Mouse (Mus musculus): Measurements from ENCODE around the gene Cntn5. TPM values are rescaled to one million over a fixed set of nuclear protein-coding genes. Genes with fewer than 3 reads are reported as not detected.

The Cntn5 gene
- 13.7 and 18.7 TPM in 2 replicates for polyA plus RNA-seq (2015; fragmentation: Nextera tagmentation; extraction: Ambion mirVana)

DNA sequence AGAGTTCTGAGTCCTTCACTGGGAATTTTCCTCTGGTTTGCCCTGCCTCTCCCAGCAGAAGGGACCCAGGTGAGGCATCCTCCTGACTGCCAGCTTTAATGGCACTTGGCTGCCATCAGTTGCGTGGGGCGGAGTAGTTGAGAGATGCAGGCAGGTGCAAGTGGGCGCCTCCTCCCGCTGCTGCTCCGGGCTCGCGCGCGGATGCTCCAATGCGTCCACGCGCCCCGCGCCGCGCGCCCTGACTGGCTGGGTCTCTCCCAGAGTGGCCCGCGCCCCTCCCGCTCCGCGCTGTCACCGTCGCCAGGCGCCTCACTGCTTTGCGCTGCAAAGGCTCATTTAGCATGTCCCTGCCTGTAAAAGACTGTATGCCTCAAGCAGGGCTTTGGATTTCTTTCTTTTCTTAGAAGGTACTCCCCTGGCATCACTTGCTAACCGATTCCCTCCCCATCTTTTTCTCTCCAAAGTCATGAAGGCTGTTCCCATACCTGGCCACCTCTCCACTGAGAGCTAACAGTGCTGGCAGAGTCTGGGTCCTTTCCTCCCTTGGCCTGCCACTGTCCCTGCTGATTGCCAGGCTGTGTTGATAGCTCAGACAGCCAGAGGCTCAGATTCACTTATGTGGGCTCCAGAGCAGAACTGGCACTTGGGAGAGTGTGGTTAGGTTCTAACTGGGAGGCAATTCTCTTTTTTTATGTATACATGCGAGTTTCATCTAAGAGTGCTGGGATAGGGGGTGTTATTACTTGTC lies at the start of gene Cntn5:
Gene Cntn5, minus strand, starts transcription at position 160 of the 748 bp plus-strand sequence.
- H3K27me3 ChIP-seq (replicated peaks) = no peaks in the 10 kb centered on the region
- H3K4me2 ChIP-seq = peak within 1 kb of the TSS; percentile 77
- H3K4me1 ChIP-seq = peaks cover 19% of the 10 kb centered on the region
- no peaks in the 10 kb centered on the region for H3K9me3 ChIP-seq
- peak within 1 kb of the TSS; percentile 57 for H3K9ac ChIP-seq
- peak within 1 kb of the TSS; percentile 73 for H3K27ac ChIP-seq
- H3K36me3 ChIP-seq (replicated peaks) = no peaks in the 10 kb centered on the region
- ATAC-seq (replicated peaks) = peak; percentile 94
- peak within 1 kb of the TSS; percentile 55 for H3K4me3 ChIP-seq
- 2% methylated on average over 28 of the region's 28 CpGs for WGBS

DNA sequence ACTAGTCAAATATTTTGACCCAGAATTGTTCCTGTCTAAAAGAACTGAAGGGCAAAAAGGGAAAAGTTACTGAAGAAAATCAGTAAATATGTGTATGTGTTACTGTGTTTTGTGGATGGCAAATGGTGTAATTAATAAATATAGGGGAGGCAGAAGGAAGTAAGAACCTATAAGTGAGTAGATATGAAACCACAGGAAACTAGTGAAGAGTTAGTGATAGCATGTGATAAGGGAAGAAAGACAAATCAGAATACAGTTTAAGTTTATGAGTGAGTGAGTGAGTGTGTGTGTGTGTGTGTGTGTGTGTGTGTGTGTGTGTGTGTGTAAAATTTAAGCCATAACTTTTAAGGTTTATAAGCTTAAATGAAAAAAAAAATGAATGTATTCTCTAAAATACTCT lies 45.9 kb upstream of the Cntn5 start:
- H3K9ac ChIP-seq = no peak overlapping the region
- ATAC-seq (replicated peaks) = no peak

DNA sequence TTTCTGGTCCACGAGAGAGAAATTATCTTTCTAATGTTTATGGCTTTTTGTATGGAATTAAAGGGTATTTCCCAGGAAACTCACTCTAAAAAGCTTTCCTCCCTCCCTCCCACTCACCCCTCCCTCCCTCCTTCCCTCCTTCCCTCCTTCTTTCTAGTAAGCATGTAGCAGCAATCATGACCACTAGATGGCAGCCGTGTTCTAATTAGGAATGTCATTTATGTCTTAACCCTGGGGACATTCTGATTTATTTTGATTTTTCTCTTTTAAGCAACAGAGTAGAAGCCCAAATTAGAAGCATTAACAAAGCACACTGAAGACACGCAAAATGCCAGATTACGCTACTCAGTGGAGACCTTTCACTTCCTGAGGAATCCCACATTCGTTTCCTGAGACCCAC lies 5.0 kb upstream of the Cntn5 start:
- Histone ChIP-seq H3K27me3 (replicated peaks) (no peaks in the 10 kb centered on the region), H3K4me1 (peaks cover 11% of the 10 kb centered on the region), H3K4me3 (no peak overlapping the region), H3K36me3 (replicated peaks) (no peaks in the 10 kb centered on the region), H3K9ac (no peak overlapping the region), H3K27ac (no peak overlapping the region), H3K9me3 (no peaks in the 10 kb centered on the region), H3K4me2 (no peak overlapping the region)
- 13% methylated on average over 5 of the region's 5 CpGs for whole genome bisulfite sequencing
- peak; percentile 37; the same call in 1 of the 2 replicates for ATAC-seq (replicated peaks)

More for the DNA sequence above, 45.9 kb upstream of the Cntn5 start:
- H3K4me3 ChIP-seq = no peak overlapping the region
- no peaks in the 10 kb centered on the region for H3K9me3 ChIP-seq
- H3K36me3 ChIP-seq (replicated peaks) = no peaks in the 10 kb centered on the region
- no peaks in the 10 kb centered on the region for H3K4me1 ChIP-seq
- H3K4me2 ChIP-seq = no peak overlapping the region
- H3K27ac ChIP-seq = no peak overlapping the region
- H3K27me3 ChIP-seq (replicated peaks) = no peaks in the 10 kb centered on the region

- H3K4me2 ChIP-seq = peak overlapping the region; percentile 22; the same call in 1 of the 2 replicates
- no peaks in the 10 kb centered on the region for H3K36me3 ChIP-seq (replicated peaks)
- no peaks in the 10 kb centered on the region for H3K27me3 ChIP-seq (replicated peaks)
- WGBS = 47% methylated on average over 9 of the region's 9 CpGs
- ATAC-seq (replicated peaks) = 0 out of 2 replicates have a peak, but pooled peaks have one; percentile 28
- H3K9ac ChIP-seq = no peak overlapping the region
- H3K9me3 ChIP-seq = no peaks in the 10 kb centered on the region
- H3K27ac ChIP-seq = no peak overlapping the region
- peaks cover 19% of the 10 kb centered on the region for H3K4me1 ChIP-seq
- H3K4me3 ChIP-seq = no peak overlapping the region
Measured at GRCm38 (mm10) chr9:10905696-10906095, 1.1 kb upstream of the Cntn5 start.

GRCm38 (mm10) chr9:10879758-10880157 lies 24.8 kb downstream of the Cntn5 start:
- Histone ChIP-seq H3K4me2 (no peak overlapping the region), H3K36me3 (replicated peaks) (no peaks in the 10 kb centered on the region)
- 59% methylated on average over 1 of the region's 1 CpGs for WGBS

DNA sequence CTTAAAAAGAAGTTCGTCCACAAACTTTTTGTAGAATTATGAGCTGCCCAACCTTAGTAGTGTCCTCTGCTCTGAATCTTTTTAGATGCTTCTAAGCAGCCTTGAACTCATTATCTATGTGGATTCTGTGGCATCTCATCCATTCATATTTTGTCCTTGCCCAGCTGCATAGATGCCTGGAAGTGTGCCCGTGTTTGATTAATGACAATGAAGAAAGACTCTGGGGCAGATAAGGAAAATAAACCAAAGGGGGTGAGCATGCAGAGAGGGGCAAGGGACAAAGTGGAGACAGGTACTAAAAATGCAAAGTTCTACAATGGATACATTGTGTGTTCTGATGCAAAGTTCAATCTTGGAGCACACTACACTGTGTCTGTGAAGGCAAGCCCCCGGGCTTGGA lies 30.7 kb downstream of the Cntn5 start:
- H3K4me3 ChIP-seq = no peak overlapping the region
- ATAC-seq (replicated peaks) = no peak
- no peaks in the 10 kb centered on the region for H3K4me1 ChIP-seq
- 84% methylated on average over 3 of the region's 3 CpGs for WGBS
- H3K27me3 ChIP-seq (replicated peaks) = no peaks in the 10 kb centered on the region
- H3K36me3 ChIP-seq (replicated peaks) = no peaks in the 10 kb centered on the region
- no peaks in the 10 kb centered on the region for H3K9me3 ChIP-seq
- H3K9ac ChIP-seq = no peak overlapping the region
- H3K4me2 ChIP-seq = no peak overlapping the region
- H3K27ac ChIP-seq = no peak overlapping the region

More at GRCm38 (mm10) chr9:10879758-10880157, 24.8 kb downstream of the Cntn5 start:
- no peaks in the 10 kb centered on the region for H3K27me3 ChIP-seq (replicated peaks)
- ATAC-seq (replicated peaks) = no peak
- no peak overlapping the region for H3K9ac ChIP-seq
- no peak overlapping the region for H3K4me3 ChIP-seq
- H3K9me3 ChIP-seq = no peaks in the 10 kb centered on the region
- H3K27ac ChIP-seq = no peak overlapping the region
- no peaks in the 10 kb centered on the region for H3K4me1 ChIP-seq

DNA sequence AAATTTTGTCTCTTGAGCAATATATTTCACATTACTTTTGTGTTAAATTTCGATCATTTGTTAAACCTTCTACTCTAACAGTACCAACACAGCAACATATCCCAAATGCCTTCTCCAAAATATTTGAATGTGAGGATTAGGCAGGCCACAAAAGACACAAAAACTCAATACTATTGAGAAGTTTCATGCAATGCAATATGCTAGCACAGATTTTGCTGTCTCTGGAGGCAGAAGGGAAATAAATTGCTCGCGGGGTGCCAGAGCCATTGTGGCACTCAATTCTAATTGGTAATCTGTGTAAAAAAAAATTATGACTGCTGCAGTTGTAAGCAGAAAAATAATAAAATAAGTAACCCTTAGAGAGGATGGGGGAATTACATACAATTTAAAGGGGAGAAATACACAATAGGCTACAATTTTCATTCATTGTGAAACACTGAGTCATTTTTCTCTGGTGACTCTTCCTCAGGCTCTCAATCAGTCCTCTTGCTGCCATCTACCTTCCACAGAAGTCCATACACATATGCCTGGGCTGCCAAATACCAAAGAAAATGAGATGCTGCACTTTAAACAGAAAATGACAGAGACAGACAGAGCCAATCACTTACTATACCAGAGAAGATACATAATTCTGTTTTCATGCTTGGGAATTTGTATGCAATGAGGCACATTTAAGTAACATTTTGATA lies 48.2 kb downstream of the Cntn5 start:
- 70% methylated on average over 3 of the region's 3 CpGs for WGBS
- H3K36me3 ChIP-seq (replicated peaks) = no peaks in the 10 kb centered on the region
- 0 out of 2 replicates have a peak, but pooled peaks have one; percentile 45 for ATAC-seq (replicated peaks)
- no peak overlapping the region for H3K4me2 ChIP-seq
- H3K4me1 ChIP-seq = no peaks in the 10 kb centered on the region
- no peak overlapping the region for H3K27ac ChIP-seq
- no peaks in the 10 kb centered on the region for H3K9me3 ChIP-seq
- no peak overlapping the region for H3K4me3 ChIP-seq
- no peaks in the 10 kb centered on the region for H3K27me3 ChIP-seq (replicated peaks)
- no peak overlapping the region for H3K9ac ChIP-seq

DNA sequence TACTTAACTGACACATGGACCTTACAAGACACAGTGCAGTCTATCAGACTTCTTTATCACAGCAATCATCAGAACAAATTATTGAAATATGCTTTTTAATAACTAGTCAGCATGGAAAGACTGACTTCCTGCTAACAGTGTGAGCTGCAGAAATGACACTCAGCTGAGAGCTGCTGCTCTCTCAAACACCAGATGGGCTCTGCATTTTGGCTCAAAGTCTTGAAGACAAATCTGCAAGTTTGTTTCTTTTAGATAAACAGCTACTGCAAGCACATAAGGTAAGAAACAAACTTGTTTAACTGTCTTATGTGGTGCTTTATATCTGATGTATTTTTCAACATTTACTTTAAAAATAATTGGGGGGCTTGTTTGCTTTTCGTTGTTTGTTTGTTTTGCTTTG lies 87.9 kb downstream of the Cntn5 start:
- Histone ChIP-seq H3K36me3 (replicated peaks) (no peaks in the 10 kb centered on the region), H3K9ac (no peak overlapping the region), H3K4me3 (no peak overlapping the region), H3K4me2 (no peak overlapping the region), H3K9me3 (no peaks in the 10 kb centered on the region), H3K27ac (no peak overlapping the region), H3K27me3 (replicated peaks) (no peaks in the 10 kb centered on the region), H3K4me1 (no peaks in the 10 kb centered on the region)
- no peak for ATAC-seq (replicated peaks)
- 82% methylated on average over 1 of the region's 1 CpGs for WGBS

DNA sequence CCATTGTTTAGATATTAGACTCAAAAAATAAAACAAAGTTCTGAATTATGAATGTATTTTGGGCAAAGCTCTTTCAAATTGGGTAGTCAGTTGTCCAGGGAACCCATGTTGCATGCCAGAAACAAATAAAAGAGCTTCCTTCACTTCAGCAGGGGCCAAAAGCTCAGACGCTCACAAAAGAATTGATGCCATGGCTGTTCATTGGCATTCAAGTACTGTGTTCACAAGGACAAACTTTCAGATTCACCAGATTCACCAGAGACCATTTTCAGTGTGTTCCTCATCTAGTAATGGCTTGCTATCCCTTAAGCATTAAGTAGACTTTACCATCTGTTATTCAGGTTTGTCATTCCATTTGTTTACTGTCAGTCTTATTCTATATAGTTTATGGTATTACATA lies 107.4 kb downstream of the Cntn5 start:
- no peak overlapping the region for H3K27ac ChIP-seq
- no peak overlapping the region for H3K4me2 ChIP-seq
- no peaks in the 10 kb centered on the region for H3K4me1 ChIP-seq
- 78% methylated on average over 1 of the region's 1 CpGs for WGBS
- ATAC-seq (replicated peaks) = no peak
- no peaks in the 10 kb centered on the region for H3K36me3 ChIP-seq (replicated peaks)
- no peaks in the 10 kb centered on the region for H3K27me3 ChIP-seq (replicated peaks)
- no peaks in the 10 kb centered on the region for H3K9me3 ChIP-seq
- H3K4me3 ChIP-seq = no peak overlapping the region
- H3K9ac ChIP-seq = no peak overlapping the region

GRCm38 (mm10) chr9:10795102-10795501 lies 109.5 kb downstream of the Cntn5 start:
- Histone ChIP-seq H3K27me3 (replicated peaks) (no peaks in the 10 kb centered on the region), H3K4me3 (no peak overlapping the region), H3K4me2 (no peak overlapping the region), H3K4me1 (no peaks in the 10 kb centered on the region), H3K36me3 (replicated peaks) (no peaks in the 10 kb centered on the region), H3K9ac (no peak overlapping the region), H3K27ac (no peak overlapping the region), H3K9me3 (no peaks in the 10 kb centered on the region)
- 73% methylated on average over 2 of the region's 2 CpGs for WGBS
- ATAC-seq (replicated peaks) = no peak

GRCm38 (mm10) chr9:10731878-10732277 lies 172.7 kb downstream of the Cntn5 start:
- H3K9me3 ChIP-seq = no peaks in the 10 kb centered on the region
- no peaks in the 10 kb centered on the region for H3K27me3 ChIP-seq (replicated peaks)
- H3K4me2 ChIP-seq = no peak overlapping the region
- H3K9ac ChIP-seq = no peak overlapping the region
- no peak overlapping the region for H3K4me3 ChIP-seq
- no peaks in the 10 kb centered on the region for H3K36me3 ChIP-seq (replicated peaks)
- H3K4me1 ChIP-seq = no peaks in the 10 kb centered on the region
- 92% methylated on average over 2 of the region's 2 CpGs for WGBS
- no peak for ATAC-seq (replicated peaks)
- H3K27ac ChIP-seq = no peak overlapping the region

- Histone ChIP-seq H3K9me3 (no peaks in the 10 kb centered on the region), H3K4me3 (no peak overlapping the region), H3K27ac (no peak overlapping the region), H3K4me2 (no peak overlapping the region), H3K36me3 (replicated peaks) (no peaks in the 10 kb centered on the region), H3K27me3 (replicated peaks) (no peaks in the 10 kb centered on the region), H3K9ac (no peak overlapping the region), H3K4me1 (no peaks in the 10 kb centered on the region)
- 87% methylated on average over 2 of the region's 2 CpGs for WGBS
- no peak for ATAC-seq (replicated peaks)
Measured at GRCm38 (mm10) chr9:10724191-10724590, 180.4 kb downstream of the Cntn5 start.

Data from midbrain, embryonic 15.5 days (tissue).